Mouse (Mus musculus) megakaryocyte, embryonic 14.5 days (primary cell): ENCODE results near the gene Mettl16. TPM values are rescaled to one million over a fixed set of nuclear protein-coding genes. Genes with fewer than 3 reads are reported as not detected.

Experiments used
- H3K27me3 ChIP-seq: replicated peaks from 2 replicates; pipeline ENCODE3; 2012; ENCODE audit warnings: inconsistent platforms
- H3K36me3 ChIP-seq: replicated peaks from 2 replicates; pipeline ENCODE3; 2012; ENCODE audit warnings: low read length, inconsistent platforms, mixed read lengths
- H3K4me1 ChIP-seq: 2 replicates; pipeline ENCODE4 v1.6.1; 2012; ENCODE audit warnings: inconsistent platforms
- H3K4me3 ChIP-seq: replicated peaks from 2 replicates; pipeline ENCODE3; 2012; ENCODE audit warnings: moderate library complexity, mild to moderate bottlenecking, inconsistent platforms
- H3K9me3 ChIP-seq: 2 replicates; pipeline ENCODE4 v1.6.1; 2012; ENCODE audit warnings: inconsistent platforms
- FLI1 ChIP-seq: IDR thresholded peaks from 2 replicates; pipeline ENCODE4 v1.6.1; 2012; ENCODE audit warnings: low read length, inconsistent platforms, mixed read lengths
- GATA1 ChIP-seq: IDR thresholded peaks from 3 replicates; pipeline ENCODE4 v1.6.1; 2012; ENCODE audit warnings: mixed read lengths, low read length, inconsistent platforms, borderline replicate concordance
- polyA plus RNA-seq: library from polyadenylated mRNA; stranded (reverse); fragments of >175 nt; gene quantifications from 2 replicates; pipeline ENCODE4 v1.2.3, GENCODE M21; 2012; ENCODE audit warnings: low replicate concordance; ENCODE audit not compliant: insufficient read depth

Gene Mettl16
- polyA plus RNA-seq, 1 experiment, result 10.4 TPM

DNA sequence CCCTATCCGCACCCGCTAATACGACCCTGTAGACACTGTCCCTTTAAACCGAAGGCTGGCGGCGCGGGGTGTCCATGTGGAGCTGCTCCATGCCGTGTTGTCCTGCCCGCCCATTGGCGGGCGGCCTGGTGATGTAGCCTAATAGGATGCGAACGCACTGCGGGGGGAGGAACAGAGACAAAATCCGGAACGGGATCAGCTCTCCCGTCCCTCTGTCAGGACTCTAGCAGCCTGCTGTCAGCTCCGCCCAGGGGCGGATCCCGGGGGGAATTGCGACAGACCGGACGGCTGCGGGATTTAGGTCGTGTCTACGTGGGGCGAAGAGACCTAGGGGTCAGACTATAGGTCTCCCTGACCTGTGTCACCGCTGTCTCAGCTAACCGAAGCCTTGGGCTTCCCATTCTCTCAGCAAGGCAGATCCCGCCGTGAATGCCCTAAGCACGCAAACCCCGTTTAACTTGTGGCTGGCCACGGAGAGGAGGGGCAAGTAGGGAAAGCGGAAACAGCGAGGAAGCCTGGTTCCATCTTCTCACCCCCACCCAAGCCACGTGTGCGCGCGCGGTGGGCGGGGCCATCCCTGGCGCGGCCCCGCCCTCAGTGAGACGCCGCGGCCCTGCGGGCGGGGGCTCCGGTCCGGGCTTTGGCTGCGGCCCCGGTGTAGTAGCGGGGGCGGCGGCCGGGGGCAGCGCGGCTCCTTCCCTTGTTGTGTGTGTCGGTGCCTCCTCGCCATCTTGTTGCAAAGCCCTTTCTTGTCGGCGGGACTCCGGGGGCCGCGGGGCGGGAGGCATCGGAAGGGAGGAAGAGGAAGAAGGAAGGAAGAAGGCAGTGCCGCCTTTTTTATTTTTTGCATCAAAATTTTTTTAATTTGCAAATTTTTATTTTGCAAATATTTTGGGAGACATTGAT, 59.9 kb downstream of the Mettl16 start, which contains the start of gene Mnt:
Gene Mnt (plus strand): TSS at position 665 of the 906 bp plus-strand sequence.
- H3K9me3 ChIP-seq, result no peaks in the 10 kb centered on the region
- peaks cover 6% of the 10 kb centered on the region for H3K36me3 ChIP-seq
- peaks cover 73% of the 10 kb centered on the region for H3K4me1 ChIP-seq
- H3K27me3 ChIP-seq, result no peaks in the 10 kb centered on the region
- H3K4me3 ChIP-seq, result peak within 1 kb of the TSS; percentile 99
- TF ChIP-seq GATA1 (no peak), FLI1 (no peak)

DNA sequence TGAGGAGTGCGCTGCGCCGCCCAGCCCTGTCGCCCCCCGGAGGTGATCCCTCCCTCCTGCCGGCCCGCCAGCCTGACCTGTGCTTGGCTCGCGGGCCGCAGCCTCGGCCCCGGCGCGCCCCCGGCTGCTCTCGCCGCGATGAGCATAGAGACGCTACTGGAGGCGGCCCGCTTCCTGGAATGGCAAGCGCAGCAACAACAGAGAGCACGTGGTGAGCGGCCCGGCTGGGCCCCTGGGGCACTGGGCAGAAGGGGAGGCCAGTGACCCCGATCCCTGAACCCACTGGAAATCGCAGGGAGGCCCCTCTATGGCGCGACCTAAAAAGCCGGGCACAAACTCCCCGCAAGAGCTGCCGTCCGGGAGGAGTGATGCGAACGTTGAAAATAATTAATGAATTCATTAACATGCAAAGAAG, 60.6 kb downstream of the Mettl16 start:
- TF ChIP-seq GATA1 (no peak), FLI1 (no peak)
- H3K36me3 ChIP-seq, result peaks cover 11% of the 10 kb centered on the region
- H3K9me3 ChIP-seq, result no peaks in the 10 kb centered on the region
- H3K4me1 ChIP-seq, result peaks cover 73% of the 10 kb centered on the region
- peak overlapping the region; percentile 99 for H3K4me3 ChIP-seq
- H3K27me3 ChIP-seq, result no peaks in the 10 kb centered on the region

DNA sequence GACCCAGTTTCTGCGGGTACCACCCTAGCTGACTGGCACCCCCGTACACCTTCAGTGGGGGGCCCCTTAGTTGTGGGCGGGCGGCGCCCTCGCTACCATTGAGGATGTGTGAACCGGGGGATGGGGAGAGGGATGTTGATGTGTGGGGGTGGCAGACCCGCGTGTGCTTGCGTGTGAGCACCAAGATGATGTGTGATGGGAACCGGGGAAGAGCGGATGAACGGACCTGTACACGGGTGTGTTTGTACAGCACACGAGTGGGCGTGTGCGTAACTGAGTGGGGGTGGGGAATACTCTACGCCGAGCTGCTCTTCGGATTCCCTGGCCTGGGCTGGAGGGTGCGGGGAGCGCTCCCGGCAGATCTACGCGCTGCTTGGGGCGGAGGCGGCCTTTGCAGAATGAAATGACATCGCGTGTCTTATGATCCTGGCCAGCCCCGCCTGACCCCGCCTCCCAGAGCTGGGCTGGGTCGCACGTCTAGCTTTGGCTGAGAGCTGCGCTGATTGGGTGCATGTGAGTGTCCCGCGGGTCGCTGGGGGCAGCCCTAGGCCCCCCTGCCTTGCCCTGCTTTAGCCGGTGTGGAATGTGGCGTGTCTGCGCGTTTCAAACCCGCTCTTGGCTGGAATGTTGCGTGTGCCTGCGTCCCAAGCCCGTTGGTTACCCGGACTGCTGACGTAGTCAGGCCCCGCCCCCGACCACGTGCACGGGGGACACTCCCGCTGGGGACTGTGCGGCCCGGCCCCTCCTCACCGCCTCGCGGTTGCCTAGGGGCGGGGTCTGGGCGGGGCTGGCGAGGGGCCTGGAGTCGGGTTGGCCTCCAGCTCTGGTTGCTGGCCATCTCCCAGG, 61.2 kb downstream of the Mettl16 start:
- Histone ChIP-seq H3K9me3 (no peaks in the 10 kb centered on the region), H3K4me3 (peak overlapping the region; percentile 99), H3K4me1 (peaks cover 73% of the 10 kb centered on the region), H3K36me3 (peaks cover 16% of the 10 kb centered on the region), H3K27me3 (no peaks in the 10 kb centered on the region)
- TF ChIP-seq GATA1, result no peak
- TF ChIP-seq FLI1, result no peak

DNA sequence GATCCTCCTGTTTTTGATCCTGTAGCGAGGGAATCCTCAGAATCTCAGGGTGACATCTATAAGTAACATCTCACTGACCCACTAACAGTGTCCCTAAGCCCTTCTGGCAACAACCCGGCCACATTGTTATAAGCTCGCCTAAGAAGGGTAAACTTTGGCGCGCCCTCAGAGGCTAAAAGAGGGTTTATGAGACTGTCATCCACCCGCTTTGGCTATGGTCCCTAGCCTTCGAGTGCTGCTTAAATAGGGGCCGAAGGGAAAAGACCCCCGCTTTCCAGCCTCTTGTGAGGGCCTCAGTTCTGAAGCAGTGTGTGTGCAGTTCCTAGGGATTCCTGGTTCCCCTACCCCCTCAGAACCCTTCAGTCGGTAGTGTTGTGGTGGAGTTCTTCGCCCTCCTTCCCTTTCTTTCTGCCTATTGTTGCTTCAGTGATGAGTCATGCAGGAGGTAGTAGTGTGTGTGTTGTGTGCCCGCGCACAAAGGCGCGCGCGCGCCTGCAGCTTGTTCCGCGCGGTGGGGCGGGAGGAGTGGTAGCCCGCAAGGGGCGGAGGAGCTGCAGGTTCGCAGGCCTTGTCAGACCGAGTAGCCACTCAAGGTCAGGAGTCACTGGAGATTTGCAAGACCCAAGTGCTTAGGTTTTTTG, 62.0 kb downstream of the Mettl16 start:
- Histone ChIP-seq H3K36me3 (peaks cover 24% of the 10 kb centered on the region), H3K9me3 (no peaks in the 10 kb centered on the region), H3K4me1 (peaks cover 73% of the 10 kb centered on the region), H3K4me3 (peak overlapping the region; percentile 99), H3K27me3 (no peaks in the 10 kb centered on the region)
- TF ChIP-seq GATA1 (no peak), FLI1 (no peak)

DNA sequence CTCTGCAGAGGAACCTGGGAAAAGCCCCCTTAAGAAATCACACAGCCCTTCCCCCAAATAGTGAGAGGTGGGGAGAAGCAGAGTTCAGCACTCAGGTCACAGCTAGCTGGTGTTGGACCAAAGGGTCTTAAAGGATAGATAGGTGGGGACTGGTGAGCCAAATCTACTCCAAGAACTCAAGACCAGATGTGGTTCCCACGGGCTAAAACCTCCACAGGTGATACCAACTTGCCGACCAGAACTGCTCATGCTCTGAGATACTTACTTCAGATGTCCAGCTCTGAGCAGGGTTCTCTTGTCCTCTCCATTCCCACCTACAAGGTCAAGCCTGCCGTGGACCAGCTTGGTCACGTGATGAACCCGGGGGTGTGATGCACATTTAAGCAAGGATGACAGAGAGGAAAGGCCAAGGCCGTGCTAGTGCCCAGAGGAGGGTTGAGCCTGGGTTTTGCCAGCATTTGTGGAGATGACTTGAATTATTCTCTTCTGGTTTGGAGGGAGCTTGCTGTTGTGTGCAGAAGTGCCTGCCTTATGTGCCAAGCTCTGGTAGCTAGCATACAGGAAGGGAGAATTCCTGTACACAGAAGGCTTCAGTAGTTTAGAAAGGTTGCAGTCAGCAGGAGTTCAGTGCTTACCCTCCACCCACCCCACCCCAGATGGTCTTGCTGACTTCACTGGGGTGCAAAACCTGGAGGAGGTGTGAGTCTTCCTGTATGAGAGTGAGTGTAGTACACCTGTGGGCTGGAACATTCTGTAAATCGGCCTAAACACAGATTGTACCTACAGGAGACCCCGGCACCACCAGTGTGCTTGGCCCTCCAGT, 63.1 kb downstream of the Mettl16 start:
- Histone ChIP-seq H3K9me3 (no peaks in the 10 kb centered on the region), H3K27me3 (no peaks in the 10 kb centered on the region), H3K4me1 (peaks cover 67% of the 10 kb centered on the region), H3K4me3 (peak overlapping the region; percentile 99), H3K36me3 (peaks cover 24% of the 10 kb centered on the region)
- TF ChIP-seq GATA1 (no peak), FLI1 (no peak)

DNA sequence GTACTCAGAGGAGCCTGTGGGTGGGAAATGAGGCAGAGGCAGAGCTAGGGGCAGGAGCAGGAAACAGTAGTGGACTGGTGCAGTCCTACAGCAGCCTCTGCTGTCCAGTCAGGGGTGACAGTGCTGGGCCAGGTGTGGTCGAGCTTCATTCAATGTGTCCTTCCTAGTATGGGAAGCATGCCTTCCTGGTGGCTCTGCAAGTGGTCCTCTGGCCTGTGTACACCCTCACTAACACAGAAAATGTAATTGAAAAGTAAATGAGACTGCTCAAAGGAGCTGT, 63.7 kb downstream of the Mettl16 start:
- Histone ChIP-seq H3K36me3 (peaks cover 24% of the 10 kb centered on the region), H3K27me3 (no peaks in the 10 kb centered on the region), H3K4me3 (peak overlapping the region; percentile 99), H3K9me3 (no peaks in the 10 kb centered on the region), H3K4me1 (peaks cover 66% of the 10 kb centered on the region)
- TF ChIP-seq GATA1 (no peak), FLI1 (no peak)

DNA sequence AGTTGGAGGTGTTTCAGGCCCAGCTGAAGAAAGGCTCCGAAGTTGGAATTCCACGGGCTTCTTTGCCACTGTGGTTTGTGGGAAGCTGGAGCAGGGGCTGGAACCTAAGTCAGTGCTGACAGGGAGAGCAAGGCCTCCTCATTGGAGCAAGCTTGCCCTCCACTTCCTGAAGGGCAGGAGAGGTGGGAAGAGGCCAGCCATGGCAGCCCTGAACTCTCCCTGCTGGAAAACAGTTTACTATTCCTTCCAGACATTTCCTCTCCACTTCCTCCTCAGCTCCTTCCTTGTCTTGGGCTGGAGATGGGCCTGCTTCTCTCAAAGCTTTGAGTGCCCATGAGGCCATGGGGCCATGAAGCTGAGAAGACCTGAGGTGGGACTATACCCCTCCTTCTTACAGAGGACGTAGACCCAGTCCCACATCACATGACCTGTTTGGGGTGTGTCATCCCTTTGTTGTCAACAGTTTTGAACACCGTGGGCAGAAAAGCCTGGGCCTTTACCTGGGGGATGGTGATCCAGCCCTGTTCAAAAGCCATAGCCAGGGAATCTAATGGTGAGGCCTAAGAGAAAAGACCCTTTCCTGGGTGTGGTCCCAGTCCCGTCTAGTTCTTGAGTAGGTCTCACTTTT, 64.1 kb downstream of the Mettl16 start:
- Histone ChIP-seq H3K9me3 (no peaks in the 10 kb centered on the region), H3K36me3 (peaks cover 28% of the 10 kb centered on the region), H3K4me1 (peaks cover 66% of the 10 kb centered on the region), H3K4me3 (peak overlapping the region; percentile 99), H3K27me3 (no peaks in the 10 kb centered on the region)
- TF ChIP-seq GATA1 (no peak), FLI1 (no peak)

DNA sequence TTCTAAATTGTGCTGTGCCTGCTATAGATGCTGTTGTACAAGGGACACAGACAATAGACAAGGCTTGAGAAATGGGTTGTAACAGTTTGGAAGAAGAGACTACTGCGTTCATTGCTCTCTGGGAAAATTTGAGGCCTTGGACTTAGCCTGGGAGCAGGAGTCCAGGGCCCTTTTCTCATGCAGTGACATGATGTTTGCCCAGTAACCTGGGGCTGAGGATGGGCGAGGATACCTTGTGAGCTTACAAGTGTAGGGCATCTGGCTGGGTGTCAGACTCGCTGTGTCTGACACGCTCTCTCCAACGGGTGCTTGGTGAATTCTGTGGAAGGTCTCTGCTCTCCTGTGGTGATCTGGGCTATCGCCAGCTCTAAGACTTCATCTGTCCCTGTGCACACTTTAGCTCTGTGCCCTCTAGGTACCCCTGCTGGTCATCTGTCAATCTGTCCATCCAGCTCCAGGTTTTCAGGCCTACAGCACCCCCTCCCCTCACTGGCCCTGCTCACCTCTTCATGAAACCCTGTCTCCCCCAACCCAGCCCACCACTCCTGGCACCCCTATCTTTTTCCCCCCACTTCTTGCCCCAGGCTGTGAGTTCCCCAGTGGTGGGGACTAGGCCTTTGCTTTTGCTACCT, 65.1 kb downstream of the Mettl16 start:
- no peak overlapping the region for H3K4me3 ChIP-seq
- H3K4me1 ChIP-seq, result peaks cover 76% of the 10 kb centered on the region
- H3K36me3 ChIP-seq, result peaks cover 38% of the 10 kb centered on the region
- H3K27me3 ChIP-seq, result no peaks in the 10 kb centered on the region
- TF ChIP-seq FLI1 (no peak), GATA1 (no peak)
- no peaks in the 10 kb centered on the region for H3K9me3 ChIP-seq
